Mouse (Mus musculus): ENCODE measurements at regions not wholly inside any gene's neighbourhood (a gene's known extent, or its start where the extent isn't known, plus 50 kb on each side); places are given as distances from the start of the nearest gene placed in this dataset.

GRCm38 (mm10) chr11:114611690-114612089 is 56.6 kb upstream of the Rpl38 start:
- 68% methylated on average over 8 of the region's 8 CpGs for WGBS
- no peak for DNase-seq (ENCODE audit: low read depth, low spot score)

DNA sequence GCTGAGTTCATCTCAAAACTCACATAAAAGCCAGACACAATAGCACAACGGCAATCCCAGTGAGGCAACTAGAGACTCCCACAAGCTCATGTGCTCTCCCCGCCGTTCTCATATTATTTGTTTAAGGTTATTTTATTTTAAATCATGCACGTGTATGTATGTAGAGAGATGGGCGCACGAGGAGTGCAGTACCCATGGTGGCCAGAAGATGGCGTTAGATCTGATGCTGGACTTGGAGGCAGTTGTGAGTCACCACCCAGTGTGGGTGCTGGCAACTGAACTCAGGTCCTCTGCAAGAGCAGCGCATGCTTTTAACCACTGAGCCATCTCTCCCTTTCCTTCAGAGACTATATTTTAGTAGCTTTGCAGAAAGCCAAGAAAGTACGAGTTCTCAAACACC is 60.3 kb upstream of the Rpl38 start:
- 92% methylated on average over 9 of the region's 9 CpGs for WGBS
- DNase-seq (ENCODE audit: low read depth, low spot score), result no peak

- no peak for DNase-seq (ENCODE audit: low read depth, low spot score)
- WGBS, result 82% methylated on average over 6 of the region's 6 CpGs
These were observed 65.2 kb upstream of the Rpl38 start for GRCm38 (mm10) chr11:114603108-114603507.

GRCm38 (mm10) chr11:114597225-114597624 is 71.1 kb upstream of the Rpl38 start:
- 58% methylated on average over 2 of the region's 2 CpGs for WGBS
- DNase-seq (ENCODE audit: low read depth, low spot score), result no peak

- WGBS, result 47% methylated on average over 9 of the region's 9 CpGs
- no peak for DNase-seq (ENCODE audit: low read depth, low spot score)
These were observed 75.4 kb upstream of the Rpl38 start for GRCm38 (mm10) chr11:114592961-114593360.

- no peak for DNase-seq (ENCODE audit: low read depth, low spot score)
- 75% methylated on average over 9 of the region's 9 CpGs for WGBS
These were observed 79.8 kb upstream of the Rpl38 start for GRCm38 (mm10) chr11:114588554-114588953.

DNA sequence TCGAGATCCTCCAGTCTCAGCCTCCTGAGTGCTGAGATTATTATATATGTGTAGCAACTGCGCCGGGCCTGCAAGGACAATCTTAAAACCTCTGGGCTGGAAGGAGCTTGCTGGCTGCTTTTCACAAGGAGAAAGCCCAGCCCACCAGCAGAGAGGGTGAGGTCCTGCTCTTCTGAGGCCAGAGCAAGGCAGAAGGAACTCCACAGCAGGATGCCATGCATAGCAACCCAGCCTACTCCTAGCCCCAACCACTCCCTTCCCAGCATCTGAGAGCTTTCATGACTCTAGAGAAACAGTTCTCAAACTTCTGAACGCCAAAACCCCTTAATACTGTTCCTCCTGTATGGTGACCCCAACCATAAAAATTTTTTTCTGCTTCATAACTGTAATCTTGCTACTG is 80.3 kb upstream of the Rpl38 start:
- DNase-seq (ENCODE audit: low read depth, low spot score), result no peak
- 83% methylated on average over 4 of the region's 4 CpGs for WGBS

- DNase-seq (ENCODE audit: low read depth, low spot score), result no peak
- 86% methylated on average over 12 of the region's 12 CpGs for WGBS
These were observed 81.9 kb upstream of the Rpl38 start for GRCm38 (mm10) chr11:114586400-114586799.

- DNase-seq (ENCODE audit: low read depth, low spot score), result no peak
- 61% methylated on average over 6 of the region's 6 CpGs for WGBS
These were observed 83.5 kb upstream of the Rpl38 start for GRCm38 (mm10) chr11:114584804-114585203.

GRCm38 (mm10) chr11:114584146-114584545 is 84.2 kb upstream of the Rpl38 start:
- DNase-seq (ENCODE audit: low read depth, low spot score), result no peak
- WGBS, result 65% methylated on average over 5 of the region's 5 CpGs

DNA sequence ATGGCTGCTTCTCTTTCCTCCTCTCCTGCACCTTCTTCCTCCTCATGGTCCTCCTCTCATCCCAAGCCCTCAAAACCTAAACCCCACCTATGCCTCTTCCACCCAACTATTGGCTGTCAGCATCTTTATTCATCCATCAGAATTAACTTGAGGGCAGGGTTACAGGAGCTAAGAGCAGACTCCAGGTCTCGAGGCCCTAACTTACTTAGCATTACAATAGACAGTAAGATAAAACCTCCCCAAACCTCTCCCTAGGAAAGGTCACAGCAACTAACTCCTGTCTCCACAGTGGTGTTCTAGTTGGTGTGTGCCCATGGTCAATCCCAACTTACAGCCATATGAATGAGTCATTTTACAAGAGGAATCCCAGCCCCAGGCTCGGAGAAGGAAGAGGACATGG is 88.3 kb upstream of the Rpl38 start:
- DNase-seq (ENCODE audit: low read depth, low spot score), result no peak
- 63% methylated on average over 2 of the region's 2 CpGs for WGBS

GRCm38 (mm10) chr11:114578551-114578950 is 89.8 kb upstream of the Rpl38 start:
- no peak for DNase-seq (ENCODE audit: low read depth, low spot score)
- 75% methylated on average over 6 of the region's 6 CpGs for WGBS

DNA sequence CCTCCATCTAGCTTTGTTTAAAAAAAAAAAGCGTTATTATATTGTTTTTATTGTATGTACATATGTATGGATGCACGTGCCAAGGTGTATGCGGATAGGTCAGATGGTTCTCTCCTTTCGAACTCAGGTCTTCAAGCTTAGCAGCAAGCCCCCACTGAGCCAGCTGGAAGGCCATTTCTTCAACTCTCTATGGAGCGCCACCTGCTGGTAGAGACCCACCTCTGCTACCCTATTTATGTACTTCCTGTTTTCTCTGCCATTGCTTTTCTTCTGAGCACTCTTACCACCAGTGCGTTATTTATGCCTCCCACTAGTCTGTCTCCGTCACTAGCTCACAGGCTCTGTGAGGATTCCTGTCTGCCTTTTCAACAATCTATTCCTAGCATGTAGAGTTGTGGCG is 91.5 kb upstream of the Rpl38 start:
- no peak for DNase-seq (ENCODE audit: low read depth, low spot score)
- 80% methylated on average over 8 of the region's 8 CpGs for WGBS

GRCm38 (mm10) chr11:114571144-114571869 is 97.0 kb upstream of the Rpl38 start:
- WGBS, result 22% methylated on average over 20 of the region's 20 CpGs
- DNase-seq (ENCODE audit: low read depth, low spot score), result no peak

GRCm38 (mm10) chr11:114570076-114570475 is 98.2 kb upstream of the Rpl38 start:
- 90% methylated on average over 5 of the region's 5 CpGs for WGBS
- no peak for DNase-seq (ENCODE audit: low read depth, low spot score)

DNA sequence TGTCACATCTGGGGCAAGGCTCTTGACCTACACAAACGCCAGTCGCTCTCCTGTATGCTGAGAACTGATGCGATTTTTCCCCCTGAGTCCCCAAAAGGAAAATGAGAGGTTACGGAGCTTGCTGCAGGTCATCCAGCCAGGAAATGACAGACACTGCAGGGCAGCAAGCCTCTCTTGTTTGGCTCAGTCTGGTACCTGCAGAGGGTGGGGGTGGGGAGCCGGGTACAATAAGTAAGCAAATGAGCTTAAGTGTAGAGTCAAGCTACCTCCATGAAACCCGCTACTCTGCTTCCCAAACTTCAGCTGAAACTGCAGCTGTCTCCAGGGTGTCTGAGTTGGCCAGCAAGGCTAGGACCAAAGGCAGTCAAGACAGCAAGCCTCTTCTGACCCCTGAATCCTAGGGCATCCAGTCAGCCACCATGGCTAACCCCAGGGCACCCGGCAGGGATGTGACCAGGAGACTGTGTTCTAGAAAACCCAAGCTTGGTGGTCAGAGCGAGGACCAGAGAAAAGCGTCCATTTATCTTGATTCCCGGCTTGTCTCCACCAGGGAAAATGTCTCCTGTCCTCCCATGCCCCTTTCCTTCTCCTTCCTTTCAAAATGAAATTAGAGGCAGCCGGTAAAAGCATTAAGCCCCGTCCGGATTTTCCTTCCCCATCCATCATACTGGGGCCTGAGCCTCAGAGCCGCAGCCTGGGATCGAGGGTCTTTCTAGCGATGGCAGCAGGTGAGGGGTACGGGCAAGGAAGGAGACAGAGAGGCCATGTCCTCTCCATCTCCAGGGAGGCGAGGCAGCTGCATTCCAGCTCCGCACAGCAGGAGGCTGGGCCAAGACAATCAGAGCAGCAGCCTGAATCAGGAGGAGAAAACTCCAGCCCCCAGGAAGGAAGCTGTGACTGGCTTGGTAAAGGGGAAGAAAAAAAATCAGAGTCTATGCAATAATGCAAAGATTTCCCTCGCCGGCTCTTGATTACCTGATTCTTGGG is 100.2 kb upstream of the Rpl38 start:
- 18% methylated on average over 21 of the region's 21 CpGs for WGBS

DNA sequence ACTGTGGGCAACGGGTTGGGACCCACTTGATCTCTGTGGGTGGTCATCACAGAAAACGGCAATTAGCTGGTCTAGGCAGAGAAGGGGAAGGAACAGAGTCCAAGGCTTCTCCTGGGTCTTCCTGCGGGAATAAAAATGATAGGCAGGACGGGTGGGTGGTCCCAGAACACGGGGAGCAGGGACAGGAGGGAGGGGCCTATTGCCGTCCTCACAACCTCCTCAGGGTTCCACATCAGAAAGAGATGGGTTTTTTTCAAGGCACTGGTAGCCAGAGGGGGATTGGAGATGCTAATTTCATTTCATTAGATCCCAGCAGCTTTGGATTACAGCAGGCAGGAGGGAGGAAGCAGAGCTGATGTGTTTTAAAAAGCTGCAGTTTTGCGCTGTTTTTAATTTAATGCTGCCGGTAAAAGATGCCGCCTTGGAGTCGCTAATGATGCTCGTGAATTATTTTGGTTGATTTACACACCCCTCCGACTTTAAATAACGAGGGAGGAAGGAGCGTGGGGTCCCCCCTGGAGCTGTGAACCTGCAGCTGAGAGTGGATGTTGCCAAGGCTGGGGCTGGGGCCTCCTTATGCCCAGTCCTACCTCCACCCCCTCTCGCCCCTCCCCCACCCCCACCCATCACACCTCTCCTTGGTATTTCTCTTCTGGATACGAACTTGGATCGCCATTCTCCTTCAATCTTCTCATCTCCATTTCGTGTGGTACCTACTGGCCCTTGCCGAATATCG is 101.1 kb upstream of the Rpl38 start:
- WGBS, result 19% methylated on average over 20 of the region's 20 CpGs

More for the DNA sequence above, 100.2 kb upstream of the Rpl38 start:
- no peak for DNase-seq (ENCODE audit: low read depth, low spot score)

DNA sequence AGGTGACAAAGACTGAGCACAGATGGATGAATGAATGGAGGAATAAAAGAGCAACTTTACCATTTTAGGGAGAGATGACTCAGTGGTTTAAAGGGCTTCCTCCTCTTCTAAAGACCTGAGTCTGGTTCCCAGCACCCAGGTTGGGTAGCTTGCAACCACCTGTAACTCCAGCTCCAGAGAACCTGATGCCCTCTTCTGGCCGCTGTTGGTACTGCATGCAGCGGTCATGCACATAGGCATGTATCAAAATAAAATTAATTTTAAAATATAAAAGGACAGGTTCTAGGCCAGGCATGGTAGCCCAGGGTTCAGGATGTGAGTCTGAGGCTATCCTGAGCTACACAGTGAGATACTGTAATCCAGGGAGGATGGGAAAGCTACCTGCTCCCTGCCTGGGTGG is 103.4 kb upstream of the Rpl38 start:
- 96% methylated on average over 2 of the region's 2 CpGs for WGBS
- no peak for DNase-seq (ENCODE audit: low read depth, low spot score)

More for the DNA sequence above, 101.1 kb upstream of the Rpl38 start:
- DNase-seq (ENCODE audit: low read depth, low spot score), result no peak

- WGBS, result 71% methylated on average over 9 of the region's 9 CpGs
- no peak for DNase-seq (ENCODE audit: low read depth, low spot score)
These were observed 105.2 kb upstream of the Rpl38 start for GRCm38 (mm10) chr11:114563172-114563571.

DNA sequence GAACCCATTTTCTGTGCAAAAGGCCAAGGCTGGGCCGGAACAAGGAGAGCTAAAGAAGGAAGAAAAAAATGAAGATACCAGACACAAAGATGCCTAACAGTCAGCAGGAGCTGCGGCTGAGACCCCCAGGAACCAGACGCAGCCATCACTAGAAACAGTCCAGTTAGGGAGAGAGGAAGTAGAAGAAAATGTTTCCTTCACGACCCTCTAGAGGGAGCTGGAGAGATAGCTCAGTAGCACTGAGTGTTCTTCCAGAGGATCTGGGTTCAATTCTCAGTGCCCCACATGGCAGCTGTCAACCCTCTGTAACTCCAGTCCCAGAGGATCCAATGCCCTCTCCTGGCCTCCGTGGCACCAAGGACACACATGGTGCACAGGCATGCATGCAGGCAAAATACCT is 113.7 kb upstream of the Rpl38 start:
- DNase-seq (ENCODE audit: low read depth, low spot score), result no peak
- 58% methylated on average over 5 of the region's 5 CpGs for WGBS

Data from large intestine, adult 2 months (tissue).